Mouse (Mus musculus): ENCODE results near the gene Vps13a.

DNA sequence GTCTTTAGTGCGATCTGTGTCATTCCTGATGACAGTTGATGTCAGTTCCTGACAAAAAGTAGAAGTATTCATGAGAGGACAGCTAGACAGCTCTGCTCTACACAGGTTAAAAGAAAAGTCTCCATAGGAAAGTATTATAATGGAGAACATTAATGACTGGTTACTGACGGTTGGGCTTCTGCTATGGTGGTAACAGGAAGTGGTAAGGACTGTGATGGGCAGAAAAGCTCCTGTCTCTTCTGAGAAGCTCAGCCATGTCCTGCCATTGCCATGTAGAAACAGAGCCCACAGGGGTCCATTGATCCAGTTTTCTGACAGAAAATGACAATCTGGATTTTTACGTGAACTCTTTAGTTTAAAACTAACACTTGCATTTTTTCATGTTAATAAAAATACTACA lies 21.4 kb upstream of the Vps13a start:
- TF ChIP-seq POLR2A (IDR thresholded peaks at IDR 0.05; ENCODE audit: low read depth, low read length) (no peak), CTCF (IDR thresholded peaks at IDR 0.05; ENCODE audit: extremely low read depth, insufficient read depth, insufficient read length, insufficient replicate concordance) (no peak)

Measured in spleen, adult 2 months (tissue).